Mouse (Mus musculus): ENCODE results near the gene Unk.

The Unk gene

GRCm38 (mm10) chr11:116030088-116030897 lies at the start of gene Unk:
Unk (plus strand) TSS chr11:116030322.
- DNase-seq: peak; percentile 98 to 99

- peak; percentile 64 to 65 for DNase-seq
Measured at GRCm38 (mm10) chr11:115982472-115982871, 47.6 kb upstream of the Unk start.

- DNase-seq: peak in 1 of 2 experiments; percentile 35
Measured at GRCm38 (mm10) chr11:115983291-115983690, 46.8 kb upstream of the Unk start.

GRCm38 (mm10) chr11:115989686-115990085 lies 40.4 kb upstream of the Unk start:
- DNase-seq: no peak

GRCm38 (mm10) chr11:115992098-115992497 lies 38.0 kb upstream of the Unk start:
- DNase-seq: no peak

GRCm38 (mm10) chr11:115995256-115995655 lies 34.9 kb upstream of the Unk start:
- DNase-seq: no peak

GRCm38 (mm10) chr11:115997047-115997446 lies 33.1 kb upstream of the Unk start:
- DNase-seq: no peak

GRCm38 (mm10) chr11:115997662-115998061 lies 32.5 kb upstream of the Unk start:
- no peak for DNase-seq

- DNase-seq: no peak
Measured at GRCm38 (mm10) chr11:115999027-115999426, 31.1 kb upstream of the Unk start.

GRCm38 (mm10) chr11:115999538-116000143 lies 30.5 kb upstream of the Unk start:
- peak; percentile 85 for DNase-seq

- DNase-seq: no peak
Measured at GRCm38 (mm10) chr11:116000607-116001006, 29.5 kb upstream of the Unk start.

GRCm38 (mm10) chr11:116001725-116002124 lies 28.4 kb upstream of the Unk start:
- DNase-seq: no peak

GRCm38 (mm10) chr11:116002894-116003293 lies 27.2 kb upstream of the Unk start:
- no peak for DNase-seq

- no peak for DNase-seq
Measured at GRCm38 (mm10) chr11:116004186-116004823, 25.8 kb upstream of the Unk start.

GRCm38 (mm10) chr11:116004840-116005700 lies 25.1 kb upstream of the Unk start:
- DNase-seq: peak in 1 of 2 experiments; percentile 51

- no peak for DNase-seq
Measured at GRCm38 (mm10) chr11:116005701-116006419, 24.3 kb upstream of the Unk start.

- no peak for DNase-seq
Measured at GRCm38 (mm10) chr11:116007095-116007850, 22.8 kb upstream of the Unk start.

GRCm38 (mm10) chr11:116008411-116008810 lies 21.7 kb upstream of the Unk start:
- no peak for DNase-seq

- DNase-seq: peak in 1 of 2 experiments; percentile 26
Measured at GRCm38 (mm10) chr11:116008832-116009375, 21.2 kb upstream of the Unk start.

GRCm38 (mm10) chr11:116009661-116010060 lies 20.5 kb upstream of the Unk start:
- DNase-seq: peak; percentile 93 to 96

- DNase-seq: peak; percentile 37 to 51
Measured at GRCm38 (mm10) chr11:116010146-116010545, 20.0 kb upstream of the Unk start.

Data from cerebellum, postnatal 36 days (tissue).